Mouse (Mus musculus): Measurements from ENCODE around the gene Fam83b.

The Fam83b gene

GRCm38 (mm10) chr9:76521640-76522039 is 45.3 kb downstream of the Fam83b start:
- no peak for DNase-seq (ENCODE audit: low read depth)

GRCm38 (mm10) chr9:76518665-76519064 is 48.3 kb downstream of the Fam83b start:
- no peak for DNase-seq (ENCODE audit: low read depth)

GRCm38 (mm10) chr9:76505650-76506049 is 61.3 kb downstream of the Fam83b start:
- no peak for DNase-seq (ENCODE audit: low read depth)

GRCm38 (mm10) chr9:76489737-76490136 is 77.2 kb downstream of the Fam83b start:
- DNase-seq (ENCODE audit: low read depth): no peak

- no peak for DNase-seq (ENCODE audit: low read depth)
These were observed 86.8 kb downstream of the Fam83b start for GRCm38 (mm10) chr9:76480088-76480487.

GRCm38 (mm10) chr9:76469500-76469899 is 97.4 kb downstream of the Fam83b start:
- no peak for DNase-seq (ENCODE audit: low read depth)

GRCm38 (mm10) chr9:76461547-76461946 is 105.4 kb downstream of the Fam83b start:
- DNase-seq (ENCODE audit: low read depth): no peak

- DNase-seq (ENCODE audit: low read depth): no peak
These were observed 111.2 kb downstream of the Fam83b start for GRCm38 (mm10) chr9:76455703-76456102.

Data from fibroblast of lung, adult 2 months (primary cell).